Mouse (Mus musculus) CD4-positive, CD25-positive, alpha-beta regulatory T cell, adult 2 months (primary cell): ENCODE measurements around the gene Fibin.

Source experiments
- DNase-seq: peaks from one replicate; pipeline ENCODE4 v3.0.0-alpha.2; 2012; ENCODE audit warnings: low read depth, low spot score

Fibin gene

GRCm38 (mm10) chr2:110314509-110315155, 48.4 kb downstream of the Fibin start, which contains the start of gene Bbox1:
Bbox1 (minus strand) TSS chr2:110314560.
- DNase-seq, result no peak

GRCm38 (mm10) chr2:110314074-110314473, 48.9 kb downstream of the Fibin start:
- no peak for DNase-seq

- DNase-seq, result no peak
These were observed 49.6 kb downstream of the Fibin start for GRCm38 (mm10) chr2:110313305-110313824.
